Mouse (Mus musculus) C2C12 (cell line): ENCODE results near the gene Hmgxb4. TPM values are rescaled to one million over a fixed set of nuclear protein-coding genes. Genes with fewer than 3 reads are reported as not detected.

Experiments
- H3K27me3 ChIP-seq: one replicate; pipeline ENCODE4 v1.6.1; 2011; ENCODE audit not compliant: control insufficient read depth, insufficient read depth, insufficient read length
- H3K36me3 ChIP-seq: one replicate; pipeline ENCODE4 v1.6.1; 2011; ENCODE audit not compliant: control insufficient read depth, insufficient read depth
- H3K4me3 ChIP-seq: one replicate; pipeline ENCODE4 v1.5.1; 2011; ENCODE audit warnings: mild to moderate bottlenecking, control low read depth; ENCODE audit not compliant: poor library complexity, insufficient read depth, severe bottlenecking
- H3K79me2 ChIP-seq: one replicate; pipeline ENCODE4 v1.6.1; 2011; ENCODE audit not compliant: control insufficient read depth, insufficient read depth
- H3K79me3 ChIP-seq: one replicate; pipeline ENCODE4 v1.6.1; 2011; ENCODE audit warnings: low read depth, control low read depth
- H3ac ChIP-seq: one replicate; pipeline ENCODE3; 2011; ENCODE audit warnings: low read depth; ENCODE audit not compliant: control insufficient read depth, insufficient read length
- CEBPB ChIP-seq: IDR thresholded peaks from one replicate; pipeline ENCODE4 v1.6.1; 2011; ENCODE audit warnings: low read depth, mild to moderate bottlenecking, control low read depth, moderate library complexity
- CTCF ChIP-seq: IDR thresholded peaks from one replicate; pipeline ENCODE4 v1.5.1; 2011; ENCODE audit not compliant: control insufficient read depth, insufficient read depth, insufficient read length
- FOSL1 ChIP-seq: IDR thresholded peaks from one replicate; pipeline ENCODE4 v1.8.0; 2011; ENCODE audit warnings: mild to moderate bottlenecking, low read length; ENCODE audit not compliant: poor library complexity, insufficient read depth, severe bottlenecking
- MAX ChIP-seq: IDR thresholded peaks from one replicate; pipeline ENCODE4 v1.6.1; 2011; ENCODE audit warnings: mild to moderate bottlenecking, control low read depth
- MYOD1 ChIP-seq: IDR thresholded peaks from one replicate; pipeline ENCODE4 v1.6.1; 2011; ENCODE audit warnings: low read depth; ENCODE audit not compliant: control insufficient read depth, insufficient read length
- MYOG ChIP-seq: IDR thresholded peaks from one replicate; pipeline ENCODE4 v1.6.1; 2011; ENCODE audit not compliant: control insufficient read depth, insufficient read length; ENCODE audit errors: extremely low read depth
- USF1 ChIP-seq: IDR thresholded peaks from one replicate; pipeline ENCODE4 v1.6.1; 2011; ENCODE audit warnings: low read depth, mild to moderate bottlenecking, control low read depth, moderate library complexity
- polyA plus RNA-seq: library from polyadenylated mRNA; unstranded; fragments of >200 nt; fragmentation: generic; extraction: Trizol; gene quantifications from one replicate; pipeline ENCODE4 v1.2.1, GENCODE M21; 2012; ENCODE audit warnings: missing spikeins

Gene Hmgxb4
- polyA plus RNA-seq, 1 experiment, result 12.0 TPM

DNA sequence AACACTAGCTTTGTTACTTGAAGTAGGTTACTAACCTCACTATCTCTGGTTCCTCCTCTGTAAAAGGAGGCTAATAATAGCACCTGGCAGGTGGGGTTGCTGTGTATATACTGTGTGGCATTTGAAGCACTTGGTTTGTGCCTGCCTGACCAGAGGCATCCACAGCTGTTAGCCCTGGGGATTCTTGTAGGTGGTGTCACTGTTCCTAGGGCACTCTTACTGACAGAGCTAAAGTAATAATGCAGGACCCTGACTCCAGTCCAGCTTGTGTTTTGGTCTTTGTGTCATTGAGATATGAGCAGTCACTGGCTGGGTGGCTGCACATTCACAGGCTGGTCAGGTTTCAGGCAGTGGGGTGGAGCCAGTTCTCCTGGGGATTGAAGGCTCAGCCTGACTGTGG lies 45.3 kb downstream of the Hmgxb4 start:
- TF ChIP-seq USF1 (no peak), FOSL1 (no peak), CTCF (no peak), MYOD1 (no peak), CEBPB (no peak), MAX (no peak), MYOG (no peak)
- H3K27me3 ChIP-seq, result no peaks in the 10 kb centered on the region
- H3K79me2 ChIP-seq, result no peaks in the 10 kb centered on the region
- H3ac ChIP-seq, result no peak overlapping the region
- no peaks in the 10 kb centered on the region for H3K79me3 ChIP-seq
- no peaks in the 10 kb centered on the region for H3K36me3 ChIP-seq
- H3K4me3 ChIP-seq, result no peak overlapping the region

- Histone ChIP-seq H3K79me3 (no peaks in the 10 kb centered on the region), H3K79me2 (no peaks in the 10 kb centered on the region), H3K27me3 (no peaks in the 10 kb centered on the region), H3ac (no peak overlapping the region), H3K4me3 (no peak overlapping the region), H3K36me3 (no peaks in the 10 kb centered on the region)
- TF ChIP-seq CTCF, result no peak
- no peak for TF ChIP-seq USF1
- no peak for TF ChIP-seq FOSL1
- no peak for TF ChIP-seq MAX
- no peak for TF ChIP-seq CEBPB
- no peak for TF ChIP-seq MYOG
- TF ChIP-seq MYOD1, result no peak
These were observed 46.6 kb downstream of the Hmgxb4 start for GRCm38 (mm10) chr8:75039754-75040153.

DNA sequence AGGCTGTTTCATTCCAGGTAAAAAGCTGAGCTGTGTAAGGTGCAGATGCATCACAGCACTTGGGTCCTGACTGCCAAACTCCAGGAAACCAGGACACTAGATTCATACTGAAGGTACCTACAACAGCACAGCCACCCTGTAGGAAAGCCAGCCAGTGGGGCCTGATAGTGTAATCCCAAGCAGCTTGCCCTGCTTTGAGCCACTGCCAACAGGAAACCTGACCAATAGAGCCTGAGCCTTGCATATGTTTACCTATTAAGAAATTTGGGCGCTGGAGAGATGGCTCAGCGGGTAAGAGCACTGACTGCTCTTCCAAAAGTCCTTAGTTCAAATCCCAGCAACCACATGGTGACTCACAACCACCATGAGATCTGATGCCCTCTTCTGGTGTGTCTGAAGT lies 49.0 kb downstream of the Hmgxb4 start:
- no peaks in the 10 kb centered on the region for H3K79me2 ChIP-seq
- H3K79me3 ChIP-seq, result no peaks in the 10 kb centered on the region
- no peak for TF ChIP-seq USF1
- TF ChIP-seq CEBPB, result no peak
- no peak for TF ChIP-seq CTCF
- TF ChIP-seq FOSL1, result no peak
- TF ChIP-seq MAX, result no peak
- TF ChIP-seq MYOG, result no peak
- no peak for TF ChIP-seq MYOD1
- no peaks in the 10 kb centered on the region for H3K36me3 ChIP-seq
- H3K4me3 ChIP-seq, result no peak overlapping the region
- no peaks in the 10 kb centered on the region for H3K27me3 ChIP-seq
- H3ac ChIP-seq, result no peak overlapping the region

DNA sequence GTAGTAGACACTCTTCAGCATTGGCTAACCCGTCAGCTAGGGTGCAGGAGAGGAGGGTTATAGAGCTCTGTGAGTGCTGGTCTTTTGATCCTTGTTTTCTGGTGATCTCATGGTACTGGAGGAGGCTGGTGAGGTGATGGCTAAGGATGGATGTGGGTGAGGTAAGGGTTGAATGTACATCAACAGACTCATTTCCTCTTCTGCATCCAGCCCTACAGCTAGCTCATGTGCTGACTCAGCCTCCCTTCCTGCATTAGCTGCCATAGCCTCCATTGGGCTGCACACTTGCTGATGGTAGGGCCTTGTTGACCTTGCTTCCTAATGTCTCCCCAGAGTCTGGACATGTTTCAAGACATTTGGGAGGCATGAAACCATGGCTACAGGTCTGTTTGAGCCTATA lies 49.8 kb downstream of the Hmgxb4 start:
- Histone ChIP-seq H3K79me3 (no peaks in the 10 kb centered on the region), H3K27me3 (no peaks in the 10 kb centered on the region), H3K4me3 (no peak overlapping the region), H3K36me3 (no peaks in the 10 kb centered on the region), H3K79me2 (no peaks in the 10 kb centered on the region), H3ac (no peak overlapping the region)
- TF ChIP-seq CEBPB (no peak), CTCF (no peak), USF1 (no peak), MYOD1 (no peak), MAX (no peak), MYOG (no peak), FOSL1 (no peak)

- no peak overlapping the region for H3K4me3 ChIP-seq
- no peak for TF ChIP-seq USF1
- no peaks in the 10 kb centered on the region for H3K27me3 ChIP-seq
- H3ac ChIP-seq, result no peak overlapping the region
- no peaks in the 10 kb centered on the region for H3K79me3 ChIP-seq
- H3K36me3 ChIP-seq, result no peaks in the 10 kb centered on the region
- no peaks in the 10 kb centered on the region for H3K79me2 ChIP-seq
These were observed 53.1 kb downstream of the Hmgxb4 start for GRCm38 (mm10) chr8:75046303-75046702.

- H3K36me3 ChIP-seq, result no peaks in the 10 kb centered on the region
- no peaks in the 10 kb centered on the region for H3K79me3 ChIP-seq
- H3ac ChIP-seq, result no peak overlapping the region
- TF ChIP-seq USF1 (no peak), MAX (no peak), MYOG (no peak), MYOD1 (no peak), CTCF (no peak), FOSL1 (no peak), CEBPB (no peak)
- no peaks in the 10 kb centered on the region for H3K27me3 ChIP-seq
- no peaks in the 10 kb centered on the region for H3K79me2 ChIP-seq
- H3K4me3 ChIP-seq, result no peak overlapping the region
These were observed 54.6 kb downstream of the Hmgxb4 start for GRCm38 (mm10) chr8:75047784-75048183.
